Mouse (Mus musculus) forebrain, embryonic 16.5 days (tissue): ENCODE measurements at regions not wholly inside any gene's neighbourhood (a gene's known extent, or its start where the extent isn't known, plus 50 kb on each side); places are given as distances from the start of the nearest gene placed in this dataset.

ENCODE experiments used
- ATAC-seq: fragments of 200-750 bp; cut with Nextera tagmentation; 2 replicates; pipeline ENCODE4 v1.8.0; 2017; ENCODE audit warnings: mild to moderate bottlenecking, moderate library complexity
- H3K27ac ChIP-seq: fragments of 300-500 bp; sonication (generic); 2 replicates; pipeline ENCODE4 v1.5.1; 2014; ENCODE audit warnings: low read length, control low read depth
- H3K27me3 ChIP-seq: fragments of 300-500 bp; sonication (generic); replicated peaks from 2 replicates; pipeline ENCODE4 v1.6.1; 2014; ENCODE audit warnings: low read length; ENCODE audit not compliant: control insufficient read depth, insufficient read depth
- H3K36me3 ChIP-seq: fragments of 300-500 bp; sonication (generic); 2 replicates; pipeline ENCODE4 v1.6.1; 2014; ENCODE audit not compliant: control insufficient read depth, insufficient read depth
- H3K4me1 ChIP-seq: fragments of 300-500 bp; sonication (generic); replicated peaks from 2 replicates; pipeline ENCODE4 v1.6.1; 2014; ENCODE audit warnings: low read length; ENCODE audit not compliant: control insufficient read depth, insufficient read depth
- H3K4me2 ChIP-seq: fragments of 300-500 bp; sonication (generic); 2 replicates; pipeline ENCODE4 v1.6.1; 2014; ENCODE audit warnings: mild to moderate bottlenecking, low read length, control low read depth
- H3K4me3 ChIP-seq: fragments of 300-500 bp; sonication (generic); replicated peaks from 2 replicates; pipeline ENCODE4 v1.5.1; 2014; ENCODE audit warnings: mild to moderate bottlenecking, low read length, control low read depth
- H3K9ac ChIP-seq: fragments of 300-500 bp; sonication (generic); replicated peaks from 2 replicates; pipeline ENCODE4 v1.6.1; 2014; ENCODE audit warnings: low read depth, low read length, control low read depth
- H3K9me3 ChIP-seq: fragments of 300-500 bp; sonication (generic); 2 replicates; pipeline ENCODE4 v1.6.1; 2016; ENCODE audit warnings: low read length; ENCODE audit not compliant: control insufficient read depth
- WGBS: fragments of 180-500 bp; shearing (Covaris S2); extraction: QIAGEN DNeasy Blood & Tissue Kit; methylation state at CpG from one replicate; pipeline ENCODE4 v1.1.7; 2014; 5-methylcytosine and 5-hydroxymethylcytosine counted together

DNA sequence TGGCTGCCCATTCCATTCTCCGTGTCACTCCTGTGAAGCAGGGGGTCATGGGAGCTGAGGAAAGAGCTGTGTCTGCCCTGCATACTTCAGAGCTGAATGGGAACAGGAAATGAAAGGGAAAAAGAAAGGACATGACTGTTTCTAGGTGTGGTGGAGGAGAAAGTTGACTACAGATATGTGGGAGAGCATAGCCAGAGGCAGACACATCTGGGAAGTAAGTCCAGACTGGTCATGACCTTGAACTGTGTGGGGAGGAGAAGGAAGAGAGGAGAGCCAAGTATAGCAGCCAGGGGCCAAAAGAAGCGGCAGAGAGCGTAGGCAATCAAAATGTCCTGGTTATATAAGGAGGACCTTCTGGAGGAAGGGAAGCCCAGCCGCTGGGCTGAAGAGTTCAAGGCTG is 68.6 kb upstream of the Kctd3 start:
- Histone ChIP-seq H3K9ac (no peak overlapping the region), H3K4me3 (no peak overlapping the region), H3K4me1 (peaks cover 11% of the 10 kb centered on the region), H3K27me3 (no peaks in the 10 kb centered on the region), H3K36me3 (no peaks in the 10 kb centered on the region), H3K4me2 (no peak overlapping the region), H3K27ac (no peak overlapping the region), H3K9me3 (no peaks in the 10 kb centered on the region)
- 89% methylated on average over 4 of the region's 4 CpGs for WGBS
- no peak for ATAC-seq

DNA sequence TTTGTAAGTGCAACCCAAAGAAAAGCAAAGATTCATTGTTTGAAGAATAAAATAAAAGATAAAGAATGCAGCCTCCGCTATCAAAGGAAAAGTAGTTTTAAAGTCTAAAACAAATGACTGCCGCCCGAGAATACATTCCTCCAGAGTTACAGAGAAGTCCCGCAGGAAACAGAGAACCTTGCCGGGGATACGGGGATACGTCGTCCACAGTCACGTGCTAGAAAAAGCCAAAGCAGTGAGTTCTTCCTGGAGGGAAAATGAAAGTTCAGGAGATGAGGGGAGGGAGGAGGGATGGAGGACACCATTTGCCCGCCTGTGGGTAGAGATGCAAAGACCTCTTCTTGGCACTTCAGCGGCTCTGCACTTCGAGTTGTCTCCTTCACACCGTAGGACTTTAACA is 68.0 kb upstream of the Kctd3 start:
- no peaks in the 10 kb centered on the region for H3K9me3 ChIP-seq
- H3K9ac ChIP-seq, result no peak overlapping the region
- ATAC-seq, result no peak
- 77% methylated on average over 13 of the region's 13 CpGs for whole genome bisulfite sequencing
- no peaks in the 10 kb centered on the region for H3K27me3 ChIP-seq
- no peak overlapping the region for H3K4me2 ChIP-seq
- no peak overlapping the region for H3K4me3 ChIP-seq
- H3K4me1 ChIP-seq, result peaks cover 7% of the 10 kb centered on the region
- H3K36me3 ChIP-seq, result no peaks in the 10 kb centered on the region
- H3K27ac ChIP-seq, result no peak overlapping the region

DNA sequence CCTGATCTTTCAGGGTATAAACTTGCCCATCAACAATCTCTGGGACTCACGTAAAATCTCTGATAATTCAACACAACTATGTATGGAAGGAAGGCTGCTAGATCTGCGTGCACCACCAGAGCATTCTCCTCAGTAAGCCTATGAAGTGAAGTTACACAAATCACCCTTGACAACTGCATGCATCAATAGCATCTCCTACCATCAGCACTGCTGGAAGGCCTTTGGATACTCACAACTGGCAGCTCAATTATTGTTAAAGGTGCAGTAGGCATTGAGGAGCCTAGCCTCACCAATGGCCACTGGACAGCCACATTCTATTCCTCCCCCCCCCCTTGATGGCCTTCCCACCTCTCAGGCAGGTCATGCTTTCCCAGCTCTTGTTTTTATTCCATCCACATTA is 64.9 kb upstream of the Kctd3 start:
- Histone ChIP-seq H3K4me2 (no peak overlapping the region), H3K27me3 (no peaks in the 10 kb centered on the region), H3K4me1 (no peaks in the 10 kb centered on the region), H3K9me3 (no peaks in the 10 kb centered on the region), H3K9ac (no peak overlapping the region), H3K36me3 (no peaks in the 10 kb centered on the region), H3K4me3 (no peak overlapping the region), H3K27ac (no peak overlapping the region)
- 94% methylated on average over 2 of the region's 2 CpGs for WGBS
- no peak for ATAC-seq

DNA sequence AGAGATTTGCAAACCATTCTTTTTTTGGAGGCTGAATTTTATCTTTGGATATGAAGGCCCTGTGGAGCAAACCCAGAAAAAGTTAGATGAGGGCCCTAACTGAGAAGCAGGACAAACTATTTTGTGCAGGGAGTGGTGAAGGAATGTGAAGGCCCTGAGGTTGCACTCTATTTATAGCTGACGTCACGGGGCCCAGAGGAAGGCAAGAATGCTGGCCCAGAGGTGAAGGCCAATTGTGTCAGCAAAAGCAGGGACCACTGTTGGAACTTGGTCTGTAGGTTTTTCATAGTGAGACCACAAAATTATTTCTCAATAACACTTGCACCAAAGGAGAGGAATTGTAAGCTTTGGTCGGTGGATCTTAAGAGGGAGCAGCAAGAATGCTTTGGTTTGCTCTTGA is 60.6 kb upstream of the Kctd3 start:
- Histone ChIP-seq H3K4me3 (no peak overlapping the region), H3K9ac (no peak overlapping the region), H3K27ac (no peak overlapping the region), H3K9me3 (no peaks in the 10 kb centered on the region), H3K4me2 (no peak overlapping the region), H3K36me3 (no peaks in the 10 kb centered on the region), H3K4me1 (peaks cover 17% of the 10 kb centered on the region; the same call in 1 of the 2 replicates), H3K27me3 (no peaks in the 10 kb centered on the region)
- ATAC-seq, result no peak
- 87% methylated on average over 3 of the region's 3 CpGs for WGBS

DNA sequence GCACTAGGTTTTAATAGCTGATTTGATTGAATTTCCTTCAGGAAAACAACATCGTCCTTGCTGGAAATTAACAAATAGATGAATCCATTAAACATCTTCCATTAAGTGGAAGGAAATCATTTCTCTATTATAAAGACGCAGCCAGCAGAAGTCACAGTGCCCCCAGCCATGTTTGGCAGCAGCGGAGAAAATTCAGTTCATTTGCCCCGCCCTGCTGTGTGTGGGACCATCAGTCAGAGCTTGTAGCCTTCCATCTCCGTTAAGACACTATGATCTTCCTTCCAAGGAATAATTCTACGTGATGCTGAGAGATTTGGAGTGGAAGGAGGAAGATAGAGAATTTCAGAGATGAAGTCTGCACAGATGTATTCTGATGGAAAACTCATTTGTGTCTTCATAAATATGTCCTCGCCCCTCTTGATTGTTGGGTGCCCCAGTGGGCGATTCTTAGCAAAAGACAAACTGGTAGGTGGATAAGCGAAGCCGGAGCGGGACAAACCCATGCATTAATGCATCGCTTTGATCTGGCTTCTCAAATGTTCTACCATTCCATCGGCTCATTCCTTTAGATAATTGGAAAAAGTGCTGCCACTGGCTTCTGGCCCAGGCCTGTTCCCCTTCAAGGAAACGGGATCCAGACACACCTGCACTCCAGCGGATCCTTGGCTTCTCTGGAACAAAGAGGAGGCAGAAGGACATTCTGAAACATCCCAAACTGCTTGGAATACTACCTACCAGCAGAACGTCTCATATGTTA is 59.7 kb upstream of the Kctd3 start:
- no peak overlapping the region for H3K4me2 ChIP-seq
- 66% methylated on average over 16 of the region's 16 CpGs for WGBS
- H3K27ac ChIP-seq, result peak overlapping the region; percentile 39; the same call in 1 of the 2 replicates
- H3K27me3 ChIP-seq, result no peaks in the 10 kb centered on the region
- peaks cover 17% of the 10 kb centered on the region; the same call in 1 of the 2 replicates for H3K4me1 ChIP-seq
- no peaks in the 10 kb centered on the region for H3K36me3 ChIP-seq
- H3K4me3 ChIP-seq, result no peak overlapping the region
- no peak overlapping the region for H3K9ac ChIP-seq
- no peak for ATAC-seq
- H3K9me3 ChIP-seq, result no peaks in the 10 kb centered on the region

DNA sequence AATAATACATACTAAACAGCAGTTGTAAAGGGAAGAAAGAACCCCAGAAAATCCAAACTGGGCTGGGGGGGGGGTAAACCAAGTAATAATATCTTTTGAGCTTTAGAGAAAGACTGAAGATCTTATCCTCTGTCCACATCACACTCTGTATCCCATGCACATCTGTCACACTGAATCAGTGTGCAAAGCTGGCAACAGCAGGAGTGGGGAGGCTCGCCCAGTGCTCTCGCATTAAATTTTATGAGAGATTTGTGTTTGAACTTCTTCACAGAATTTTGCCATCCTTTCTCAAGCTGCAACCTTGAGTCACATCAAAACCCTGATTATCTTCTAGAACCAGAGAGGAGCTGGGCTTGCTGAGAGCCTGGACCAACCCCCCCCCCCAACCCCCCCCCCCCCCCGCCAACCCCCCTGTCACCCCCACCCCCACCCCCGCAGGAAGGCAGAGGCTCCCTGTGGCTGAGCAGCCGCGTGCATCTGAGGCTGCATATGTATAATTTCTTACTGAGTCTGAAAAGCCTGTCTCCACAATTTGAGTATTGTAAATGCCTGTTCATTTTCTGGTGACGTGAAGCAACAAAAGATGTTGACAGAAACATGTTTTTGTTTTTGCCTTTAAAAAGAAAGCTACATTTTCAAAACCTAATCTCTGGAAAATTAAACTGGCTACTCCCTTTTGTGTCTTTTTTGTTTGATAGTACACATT is 59.0 kb upstream of the Kctd3 start:
- no peak overlapping the region for H3K4me3 ChIP-seq
- H3K27ac ChIP-seq, result no peak overlapping the region
- H3K36me3 ChIP-seq, result no peaks in the 10 kb centered on the region
- no peak overlapping the region for H3K9ac ChIP-seq
- H3K4me1 ChIP-seq, result peaks cover 17% of the 10 kb centered on the region; the same call in 1 of the 2 replicates
- H3K27me3 ChIP-seq, result no peaks in the 10 kb centered on the region
- no peaks in the 10 kb centered on the region for H3K9me3 ChIP-seq
- 24% methylated on average over 6 of the region's 7 CpGs for WGBS
- no peak overlapping the region for H3K4me2 ChIP-seq
- ATAC-seq, result 0 out of 2 replicates have a peak, but pooled peaks have one; percentile 47

DNA sequence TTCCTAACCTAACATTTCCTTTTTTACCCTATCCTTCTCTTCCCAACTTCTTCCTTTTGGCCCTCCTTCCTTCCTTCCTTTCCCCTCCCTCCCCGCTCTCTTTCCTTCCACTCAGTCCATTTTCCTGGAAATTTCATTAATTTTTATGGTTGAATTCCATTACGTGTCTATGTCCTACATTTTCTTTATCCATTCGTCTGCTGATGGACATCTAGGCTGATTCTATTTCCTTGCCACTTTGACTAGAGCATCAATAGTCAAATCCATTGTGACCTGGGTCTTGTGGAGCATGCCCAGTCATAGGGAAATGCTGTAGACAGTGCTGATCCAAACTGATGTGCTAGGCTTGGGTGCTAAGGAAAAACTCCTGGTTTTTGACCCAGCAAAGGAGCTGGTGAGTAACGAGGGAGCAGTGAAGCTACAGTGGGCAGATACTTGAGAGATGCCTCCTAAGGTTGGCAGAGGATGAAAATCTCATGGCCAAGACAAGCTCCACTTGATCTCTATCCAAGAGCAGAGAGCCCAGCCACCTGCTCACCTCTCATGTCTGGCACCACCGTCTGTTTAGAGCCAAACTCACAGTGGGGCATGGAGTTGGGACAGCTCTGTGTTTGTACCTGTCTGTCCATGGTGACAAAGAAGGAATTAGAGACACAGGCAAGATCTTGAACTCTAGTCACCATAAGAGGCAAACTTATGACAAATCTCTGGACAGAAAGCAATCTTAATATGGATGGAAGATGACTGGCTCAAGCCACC is 57.7 kb upstream of the Kctd3 start:
- no peak overlapping the region for H3K4me3 ChIP-seq
- H3K36me3 ChIP-seq, result no peaks in the 10 kb centered on the region
- no peak overlapping the region for H3K4me2 ChIP-seq
- H3K9me3 ChIP-seq, result no peaks in the 10 kb centered on the region
- 78% methylated on average over 5 of the region's 5 CpGs for WGBS
- peaks cover 17% of the 10 kb centered on the region; the same call in 1 of the 2 replicates for H3K4me1 ChIP-seq
- no peaks in the 10 kb centered on the region for H3K27me3 ChIP-seq
- ATAC-seq, result 0 out of 2 replicates have a peak, but pooled peaks have one; percentile 31
- no peak overlapping the region for H3K9ac ChIP-seq
- H3K27ac ChIP-seq, result peak overlapping the region; percentile 15; the same call in 1 of the 2 replicates

DNA sequence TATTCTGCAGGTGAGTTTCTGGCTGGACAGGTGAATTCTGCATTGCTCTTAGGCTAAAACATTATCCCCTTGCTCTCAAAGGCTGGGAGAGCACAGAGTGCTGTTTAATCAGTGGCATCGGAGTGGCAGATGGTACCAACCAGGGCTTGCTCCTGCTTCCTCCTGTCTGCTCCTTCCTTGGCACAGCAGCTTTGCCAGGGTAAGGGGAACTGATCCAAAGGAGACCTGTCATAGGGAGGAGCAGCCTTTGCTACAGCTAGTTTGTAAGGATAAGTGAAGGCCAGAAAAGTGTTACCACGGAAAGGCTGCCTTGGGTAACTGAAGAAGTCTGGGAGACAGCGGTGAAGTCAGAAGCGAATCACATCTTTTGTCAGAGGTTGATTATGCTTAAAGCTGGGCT is 57.0 kb upstream of the Kctd3 start:
- Histone ChIP-seq H3K4me2 (no peak overlapping the region), H3K4me1 (peaks cover 17% of the 10 kb centered on the region; the same call in 1 of the 2 replicates), H3K9me3 (no peaks in the 10 kb centered on the region), H3K36me3 (no peaks in the 10 kb centered on the region), H3K27me3 (no peaks in the 10 kb centered on the region), H3K4me3 (no peak overlapping the region), H3K9ac (no peak overlapping the region), H3K27ac (peak overlapping the region; percentile 58)
- 63% methylated on average over 4 of the region's 4 CpGs for WGBS
- ATAC-seq, result peak; percentile 28; the same call in 1 of the 2 replicates

DNA sequence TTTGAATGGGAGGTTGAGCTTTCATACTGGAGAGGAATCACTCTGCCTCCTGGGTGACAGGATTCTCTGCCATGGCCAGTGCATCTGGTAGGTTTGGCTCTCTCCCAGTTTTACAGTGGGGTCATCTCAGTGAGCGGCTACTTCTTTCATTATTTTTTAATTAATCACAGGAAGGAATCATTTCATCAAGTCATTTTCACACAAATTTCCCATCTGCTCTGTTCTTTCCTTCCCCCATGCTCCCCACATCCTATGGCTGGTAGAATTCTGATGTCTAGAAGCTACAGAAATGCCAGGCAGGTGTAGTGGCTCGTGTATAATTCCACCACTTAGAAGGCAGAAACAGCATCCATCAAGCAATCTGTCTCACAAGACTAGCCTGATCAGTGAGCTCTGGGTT is 56.1 kb upstream of the Kctd3 start:
- WGBS, result 55% methylated on average over 2 of the region's 2 CpGs
- Histone ChIP-seq H3K27ac (peak overlapping the region; percentile 37; the same call in 1 of the 2 replicates), H3K27me3 (no peaks in the 10 kb centered on the region), H3K9ac (no peak overlapping the region), H3K9me3 (no peaks in the 10 kb centered on the region), H3K4me1 (peaks cover 17% of the 10 kb centered on the region; the same call in 1 of the 2 replicates), H3K4me3 (no peak overlapping the region), H3K36me3 (no peaks in the 10 kb centered on the region), H3K4me2 (no peak overlapping the region)
- ATAC-seq, result no peak
